Mouse (Mus musculus): ENCODE data around the gene Chkb. TPM values are rescaled to one million over a fixed set of nuclear protein-coding genes. Genes with fewer than 3 reads are reported as not detected.

The Chkb gene
- polyA plus RNA-seq, 1 experiment = 29.4 TPM

GRCm38 (mm10) chr15:89473370-89473769 lies 43.7 kb upstream of the Chkb start:
- Histone ChIP-seq H3K27ac (ENCODE audit: insufficient read depth, low read length) (no peak overlapping the region), H3K4me3 (ENCODE audit: insufficient read depth, low read length) (no peak overlapping the region), H3K4me1 (ENCODE audit: control insufficient read depth, insufficient read depth, low read length) (peaks cover 4% of the 10 kb centered on the region; the same call in 1 of the 2 replicates)
- TF ChIP-seq CTCF (IDR thresholded peaks at IDR 0.05; ENCODE audit: borderline replicate concordance, insufficient read depth, low read length) = no peak
- TF ChIP-seq POLR2A (IDR thresholded peaks at IDR 0.05; ENCODE audit: low read depth, low read length) = no peak

GRCm38 (mm10) chr15:89471476-89471875 lies 41.8 kb upstream of the Chkb start:
- no peak for TF ChIP-seq CTCF (IDR thresholded peaks at IDR 0.05; ENCODE audit: borderline replicate concordance, insufficient read depth, low read length)
- TF ChIP-seq POLR2A (IDR thresholded peaks at IDR 0.05; ENCODE audit: low read depth, low read length) = no peak
- H3K27ac ChIP-seq (ENCODE audit: insufficient read depth, low read length) = no peak overlapping the region
- no peak overlapping the region for H3K4me3 ChIP-seq (ENCODE audit: insufficient read depth, low read length)
- no peaks in the 10 kb centered on the region for H3K4me1 ChIP-seq (ENCODE audit: control insufficient read depth, insufficient read depth, low read length)

- no peaks in the 10 kb centered on the region for H3K4me1 ChIP-seq (ENCODE audit: control insufficient read depth, insufficient read depth, low read length)
- H3K4me3 ChIP-seq (ENCODE audit: insufficient read depth, low read length) = no peak overlapping the region
- no peak overlapping the region for H3K27ac ChIP-seq (ENCODE audit: insufficient read depth, low read length)
- TF ChIP-seq CTCF (IDR thresholded peaks at IDR 0.05; ENCODE audit: borderline replicate concordance, insufficient read depth, low read length) = no peak
- TF ChIP-seq POLR2A (IDR thresholded peaks at IDR 0.05; ENCODE audit: low read depth, low read length) = no peak
Measured at GRCm38 (mm10) chr15:89468577-89468976, 38.9 kb upstream of the Chkb start.

GRCm38 (mm10) chr15:89465052-89465451 lies 35.3 kb upstream of the Chkb start:
- no peaks in the 10 kb centered on the region for H3K4me1 ChIP-seq (ENCODE audit: control insufficient read depth, insufficient read depth, low read length)
- no peak overlapping the region for H3K4me3 ChIP-seq (ENCODE audit: insufficient read depth, low read length)
- no peak overlapping the region for H3K27ac ChIP-seq (ENCODE audit: insufficient read depth, low read length)
- no peak for TF ChIP-seq POLR2A (IDR thresholded peaks at IDR 0.05; ENCODE audit: low read depth, low read length)
- no peak for TF ChIP-seq CTCF (IDR thresholded peaks at IDR 0.05; ENCODE audit: borderline replicate concordance, insufficient read depth, low read length)

GRCm38 (mm10) chr15:89463334-89464235 lies 33.9 kb upstream of the Chkb start:
- Histone ChIP-seq H3K4me1 (ENCODE audit: control insufficient read depth, insufficient read depth, low read length) (no peaks in the 10 kb centered on the region), H3K4me3 (ENCODE audit: insufficient read depth, low read length) (no peak overlapping the region), H3K27ac (ENCODE audit: insufficient read depth, low read length) (no peak overlapping the region)
- no peak for TF ChIP-seq POLR2A (IDR thresholded peaks at IDR 0.05; ENCODE audit: low read depth, low read length)
- no peak for TF ChIP-seq CTCF (IDR thresholded peaks at IDR 0.05; ENCODE audit: borderline replicate concordance, insufficient read depth, low read length)

GRCm38 (mm10) chr15:89462176-89462575 lies 32.5 kb upstream of the Chkb start:
- H3K4me1 ChIP-seq (ENCODE audit: control insufficient read depth, insufficient read depth, low read length) = no peaks in the 10 kb centered on the region
- H3K27ac ChIP-seq (ENCODE audit: insufficient read depth, low read length) = no peak overlapping the region
- H3K4me3 ChIP-seq (ENCODE audit: insufficient read depth, low read length) = no peak overlapping the region
- TF ChIP-seq CTCF (IDR thresholded peaks at IDR 0.05; ENCODE audit: borderline replicate concordance, insufficient read depth, low read length) = no peak
- no peak for TF ChIP-seq POLR2A (IDR thresholded peaks at IDR 0.05; ENCODE audit: low read depth, low read length)

- H3K4me3 ChIP-seq (ENCODE audit: insufficient read depth, low read length) = no peak overlapping the region
- TF ChIP-seq POLR2A (IDR thresholded peaks at IDR 0.05; ENCODE audit: low read depth, low read length) = no peak
Measured at GRCm38 (mm10) chr15:89461321-89461720, 31.6 kb upstream of the Chkb start.

GRCm38 (mm10) chr15:89460298-89460697 lies 30.6 kb upstream of the Chkb start:
- Histone ChIP-seq H3K27ac (ENCODE audit: insufficient read depth, low read length) (no peak overlapping the region), H3K4me3 (ENCODE audit: insufficient read depth, low read length) (no peak overlapping the region), H3K4me1 (ENCODE audit: control insufficient read depth, insufficient read depth, low read length) (no peaks in the 10 kb centered on the region)
- no peak for TF ChIP-seq CTCF (IDR thresholded peaks at IDR 0.05; ENCODE audit: borderline replicate concordance, insufficient read depth, low read length)
- TF ChIP-seq POLR2A (IDR thresholded peaks at IDR 0.05; ENCODE audit: low read depth, low read length) = no peak

More at GRCm38 (mm10) chr15:89461321-89461720, 31.6 kb upstream of the Chkb start:
- H3K4me1 ChIP-seq (ENCODE audit: control insufficient read depth, insufficient read depth, low read length) = no peaks in the 10 kb centered on the region
- H3K27ac ChIP-seq (ENCODE audit: insufficient read depth, low read length) = no peak overlapping the region

GRCm38 (mm10) chr15:89459821-89460220 lies 30.1 kb upstream of the Chkb start:
- TF ChIP-seq CTCF (IDR thresholded peaks at IDR 0.05; ENCODE audit: borderline replicate concordance, insufficient read depth, low read length) (no peak), POLR2A (IDR thresholded peaks at IDR 0.05; ENCODE audit: low read depth, low read length) (no peak)
- no peak overlapping the region for H3K4me3 ChIP-seq (ENCODE audit: insufficient read depth, low read length)
- H3K27ac ChIP-seq (ENCODE audit: insufficient read depth, low read length) = no peak overlapping the region
- H3K4me1 ChIP-seq (ENCODE audit: control insufficient read depth, insufficient read depth, low read length) = no peaks in the 10 kb centered on the region

GRCm38 (mm10) chr15:89458942-89459341 lies 29.2 kb upstream of the Chkb start:
- Histone ChIP-seq H3K4me3 (ENCODE audit: insufficient read depth, low read length) (no peak overlapping the region), H3K27ac (ENCODE audit: insufficient read depth, low read length) (no peak overlapping the region), H3K4me1 (ENCODE audit: control insufficient read depth, insufficient read depth, low read length) (no peaks in the 10 kb centered on the region)
- TF ChIP-seq POLR2A (IDR thresholded peaks at IDR 0.05; ENCODE audit: low read depth, low read length) = no peak
- TF ChIP-seq CTCF (IDR thresholded peaks at IDR 0.05; ENCODE audit: borderline replicate concordance, insufficient read depth, low read length) = no peak
